Mouse (Mus musculus): Measurements from ENCODE around the gene Tuft1.

Tuft1 gene

DNA sequence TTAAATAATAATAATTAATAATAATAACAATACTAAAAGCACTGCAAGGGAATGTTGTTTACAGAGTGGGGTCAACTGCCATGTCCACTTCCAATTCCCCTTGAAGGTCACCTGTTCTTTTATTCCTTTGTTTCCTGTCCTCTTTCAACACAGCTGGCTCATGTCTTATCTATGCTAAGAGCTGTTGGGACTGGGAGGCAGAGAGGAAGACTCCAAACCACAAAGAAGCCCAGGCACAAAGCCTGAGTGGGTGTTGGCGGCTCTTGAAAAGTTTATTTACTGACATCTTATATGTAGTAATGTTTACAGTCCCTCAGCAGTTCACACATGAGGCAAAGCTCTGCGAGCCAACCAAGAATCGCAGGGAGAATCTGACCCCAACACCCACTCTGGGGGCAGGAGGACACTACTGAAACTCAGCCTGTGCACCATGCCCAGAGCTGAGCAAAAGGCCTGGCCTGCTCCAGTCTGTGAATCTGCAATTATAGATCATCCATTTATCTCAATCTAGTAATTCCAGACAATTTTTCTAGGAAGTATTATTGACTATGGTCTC is 61.4 kb downstream of the Tuft1 start:
- DNase-seq (ENCODE audit: low spot score in 2 of 2), result no peak

- DNase-seq (ENCODE audit: low spot score in 2 of 2), result no peak
Measured at GRCm38 (mm10) chr3:94595871-94596287, 62.8 kb downstream of the Tuft1 start.

- no peak for DNase-seq (ENCODE audit: low spot score in 2 of 2)
Measured at GRCm38 (mm10) chr3:94591066-94591465, 67.6 kb downstream of the Tuft1 start.

- no peak for DNase-seq (ENCODE audit: low spot score in 2 of 2)
Measured at GRCm38 (mm10) chr3:94587962-94588361, 70.7 kb downstream of the Tuft1 start.

GRCm38 (mm10) chr3:94582944-94583343 is 75.7 kb downstream of the Tuft1 start:
- no peak for DNase-seq (ENCODE audit: low spot score in 2 of 2)

DNA sequence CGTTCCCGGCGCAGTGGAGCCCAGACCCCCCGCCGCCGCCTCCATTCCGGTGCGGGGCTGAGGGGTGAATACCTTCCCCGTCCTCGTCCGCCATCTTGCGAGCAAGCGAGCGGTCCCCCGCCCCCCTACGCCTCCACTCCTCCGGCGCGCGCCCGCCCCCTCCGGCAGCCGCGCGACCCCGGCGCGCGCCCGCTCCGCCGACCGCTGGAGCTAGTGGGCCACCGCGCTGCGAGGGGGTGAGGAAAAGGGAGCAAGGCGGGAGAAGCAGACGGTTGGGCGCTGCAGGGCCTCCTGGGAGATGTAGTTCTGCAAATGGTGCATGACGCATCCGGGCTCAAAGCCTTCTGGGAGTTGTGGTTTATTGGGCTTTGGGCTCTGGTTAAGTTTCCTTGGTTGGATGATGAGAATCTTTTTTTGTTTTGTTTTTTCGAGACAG is 76.2 kb downstream of the Tuft1 start, which contains the start of gene Snx27:
Gene Snx27, minus strand, starts transcription at position 261 of the 436 bp plus-strand sequence.
- peak; percentile 83 to 85 for DNase-seq (ENCODE audit: low spot score in 2 of 2)

DNA sequence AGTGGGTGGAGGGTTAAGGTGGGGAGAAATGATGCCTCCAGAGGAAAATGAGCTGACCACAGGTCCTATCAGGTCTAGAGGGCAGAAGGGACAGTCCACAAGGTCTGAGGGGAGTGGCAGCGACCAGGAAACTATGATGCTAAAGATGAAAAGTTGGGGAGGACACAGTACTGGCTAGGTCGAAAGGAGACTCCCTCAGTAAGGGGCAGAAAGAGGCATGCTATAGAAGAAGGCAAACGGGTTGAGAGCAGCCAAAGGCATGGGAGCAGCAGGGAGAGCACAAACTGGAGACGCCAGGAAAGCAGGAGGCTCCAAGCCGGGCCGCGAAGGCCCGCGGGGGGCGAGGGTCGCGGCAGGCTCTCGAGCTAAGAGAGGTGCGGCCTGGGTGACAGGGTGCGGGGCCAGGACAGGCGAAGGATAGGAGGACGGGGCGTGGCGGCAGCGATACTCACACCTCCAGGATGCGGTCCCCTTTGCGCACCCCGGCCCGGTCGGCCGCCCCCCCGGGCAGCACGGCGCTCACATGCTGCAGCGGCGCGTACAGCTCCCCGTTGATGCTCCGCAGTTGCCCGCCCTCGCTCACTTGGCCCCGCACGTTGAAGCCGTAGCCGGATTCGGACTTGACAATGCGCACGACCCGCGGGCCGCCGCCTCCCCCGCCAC is 76.7 kb downstream of the Tuft1 start:
- peak in 1 of 2 experiments; percentile 72 for DNase-seq (ENCODE audit: low spot score in 2 of 2)

GRCm38 (mm10) chr3:94581138-94581780 is 77.4 kb downstream of the Tuft1 start:
- peak; percentile 17 to 18 for DNase-seq (ENCODE audit: low spot score in 2 of 2)

DNA sequence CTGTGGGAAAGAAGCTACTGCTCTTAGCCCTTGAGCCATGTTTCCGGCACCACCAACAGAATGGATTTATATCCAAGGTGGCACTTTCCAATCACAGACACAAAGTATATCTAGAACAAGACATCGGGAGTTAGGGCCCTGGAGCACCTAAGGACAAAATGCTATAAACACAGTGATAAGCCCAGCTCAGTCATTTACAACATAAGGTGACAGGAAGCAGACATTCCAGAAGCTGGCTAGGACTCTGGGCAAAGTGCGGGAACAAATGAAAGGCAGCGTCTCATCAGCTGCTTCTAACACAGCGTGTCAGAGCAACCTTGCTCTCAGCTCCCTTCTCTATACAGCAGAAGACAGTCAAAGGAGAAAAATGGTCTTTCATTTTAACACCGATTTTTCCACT is 84.2 kb downstream of the Tuft1 start:
- DNase-seq (ENCODE audit: low spot score in 2 of 2), result no peak

GRCm38 (mm10) chr3:94567242-94567641 is 91.4 kb downstream of the Tuft1 start:
- DNase-seq (ENCODE audit: low spot score in 2 of 2), result no peak

GRCm38 (mm10) chr3:94565557-94565956 is 93.1 kb downstream of the Tuft1 start:
- no peak for DNase-seq (ENCODE audit: low spot score in 2 of 2)

GRCm38 (mm10) chr3:94565127-94565526 is 93.5 kb downstream of the Tuft1 start:
- no peak for DNase-seq (ENCODE audit: low spot score in 2 of 2)

GRCm38 (mm10) chr3:94564356-94565010 is 94.2 kb downstream of the Tuft1 start:
- no peak for DNase-seq (ENCODE audit: low spot score in 2 of 2)

DNA sequence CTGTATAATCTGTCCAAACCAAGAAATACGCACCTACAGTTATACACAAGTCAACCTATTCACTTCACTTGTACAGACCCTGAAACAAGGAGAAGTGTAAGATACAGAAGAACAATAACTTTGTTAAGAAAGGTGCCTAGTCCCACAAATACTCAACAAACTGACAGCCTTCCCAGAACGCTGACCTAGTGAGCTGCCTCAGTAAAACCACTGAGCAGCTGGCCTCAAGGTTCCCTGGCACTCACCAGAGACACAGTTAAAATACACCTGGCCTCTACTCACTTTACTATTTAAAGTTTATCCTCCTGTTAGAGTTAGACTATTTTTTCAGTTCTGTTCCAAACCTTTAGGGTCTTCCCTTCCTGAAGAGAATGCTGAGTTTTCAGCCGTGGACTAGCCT is 95.5 kb downstream of the Tuft1 start:
- no peak for DNase-seq (ENCODE audit: low spot score in 2 of 2)
